Mouse (Mus musculus) neural tube, embryonic 12.5 days (tissue): ENCODE results near the gene Gtpbp1. TPM values are rescaled to one million over a fixed set of nuclear protein-coding genes. Genes with fewer than 3 reads are reported as not detected.

Source experiments
- ATAC-seq: fragments of 200-750 bp; cut with Nextera tagmentation; 2 replicates; pipeline ENCODE4 v1.8.0; 2017; ENCODE audit warnings: low read depth, mild to moderate bottlenecking, moderate TSS enrichment, moderate library complexity; ENCODE audit not compliant: low FRiP score
- H3K27ac ChIP-seq: fragments of 300-500 bp; sonication (generic); 2 replicates; pipeline ENCODE4 v1.5.1; 2016
- H3K27me3 ChIP-seq: fragments of 300-500 bp; sonication (generic); replicated peaks from 2 replicates; pipeline ENCODE4 v1.6.1; 2016; ENCODE audit warnings: mild to moderate bottlenecking
- H3K36me3 ChIP-seq: fragments of 300-500 bp; sonication (generic); 2 replicates; pipeline ENCODE4 v1.6.1; 2016; ENCODE audit warnings: mild to moderate bottlenecking
- H3K4me1 ChIP-seq: fragments of 300-500 bp; sonication (generic); 2 replicates; pipeline ENCODE4 v1.6.1; 2016
- H3K4me2 ChIP-seq: fragments of 300-500 bp; sonication (generic); replicated peaks from 2 replicates; pipeline ENCODE4 v1.6.1; 2016; ENCODE audit warnings: mild to moderate bottlenecking
- H3K4me3 ChIP-seq: fragments of 300-500 bp; sonication (generic); 2 replicates; pipeline ENCODE4 v1.5.1; 2016
- H3K9ac ChIP-seq: fragments of 300-500 bp; sonication (generic); 2 replicates; pipeline ENCODE4 v1.6.1; 2016; ENCODE audit warnings: mild to moderate bottlenecking
- H3K9me3 ChIP-seq: fragments of 300-500 bp; sonication (generic); 2 replicates; pipeline ENCODE4 v1.6.1; 2016; ENCODE audit warnings: mild to moderate bottlenecking
- WGBS: fragments of 180-500 bp; shearing (Covaris S2); methylation state at CpG from one replicate; pipeline ENCODE4 v1.1.7; 2016; 5-methylcytosine and 5-hydroxymethylcytosine counted together
- polyA plus RNA-seq: library from polyadenylated mRNA; unstranded; fragments of >200 nt; fragmentation: Nextera tagmentation; extraction: Ambion mirVana; gene quantifications from 2 replicates; pipeline ENCODE4 v1.2.1, GENCODE M21; 2016

The Gtpbp1 gene
- polyA plus RNA-seq, 1 experiment from 2014 or later, result 42.5 TPM

DNA sequence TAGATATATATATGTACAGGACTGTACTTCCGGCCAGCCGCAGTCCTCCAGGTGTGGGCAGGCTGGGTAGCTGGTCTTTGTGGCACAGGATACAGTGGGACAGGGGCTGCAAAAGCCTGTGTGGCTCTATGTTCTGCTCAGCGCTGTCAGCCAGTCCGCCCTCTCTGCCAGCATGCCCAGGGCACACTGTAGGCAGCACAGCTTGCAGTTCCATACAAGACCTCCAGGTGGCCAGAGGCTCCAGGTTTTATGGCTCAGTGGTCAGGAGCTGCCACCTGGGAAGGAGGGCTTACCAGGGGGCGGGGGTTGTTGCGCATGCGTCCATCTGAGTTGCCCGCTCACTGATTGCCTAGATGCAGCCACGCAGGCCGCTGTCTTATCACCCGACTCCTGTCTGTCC, 57.4 kb downstream of the Gtpbp1 start:
- Histone ChIP-seq H3K27ac (no peak overlapping the region), H3K4me3 (no peak overlapping the region), H3K4me1 (0 out of 2 replicates have a peak, but pooled peaks cover 3% of the 10 kb centered on the region), H3K36me3 (no peaks in the 10 kb centered on the region), H3K4me2 (no peak overlapping the region), H3K27me3 (no peaks in the 10 kb centered on the region), H3K9me3 (no peaks in the 10 kb centered on the region), H3K9ac (no peak overlapping the region)
- WGBS, result 65% methylated on average over 11 of the region's 11 CpGs
- ATAC-seq, result no peak

DNA sequence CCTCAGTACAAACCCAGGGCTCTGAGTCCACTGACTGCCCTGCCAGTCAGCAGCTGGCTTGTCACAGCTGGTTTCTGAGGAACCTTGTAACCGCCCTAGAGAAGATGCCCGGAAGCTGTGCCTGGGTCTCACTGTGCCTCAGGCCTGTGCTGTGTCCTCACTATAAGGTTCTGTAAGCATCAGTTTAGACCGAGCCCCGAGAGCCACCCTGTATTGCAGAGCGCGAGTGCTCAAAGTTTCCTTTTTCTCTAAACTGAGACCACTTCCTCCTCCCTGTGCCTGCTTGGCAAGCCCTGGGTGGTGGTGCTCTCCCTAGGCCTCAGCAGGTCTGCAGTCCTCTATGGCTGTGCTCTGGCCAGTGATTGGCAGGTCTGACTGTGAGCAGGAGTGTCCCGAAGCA, 58.5 kb downstream of the Gtpbp1 start:
- 94% methylated on average over 7 of the region's 7 CpGs for WGBS
- ATAC-seq, result no peak
- H3K4me1 ChIP-seq, result no peaks in the 10 kb centered on the region; the same call in 1 of the 2 replicates

GRCm38 (mm10) chr15:79750266-79750665, 59.6 kb downstream of the Gtpbp1 start:
- WGBS, result 92% methylated on average over 8 of the region's 8 CpGs
- no peak overlapping the region for H3K4me3 ChIP-seq
- no peaks in the 10 kb centered on the region for H3K27me3 ChIP-seq
- H3K9ac ChIP-seq, result no peak overlapping the region
- H3K9me3 ChIP-seq, result no peaks in the 10 kb centered on the region
- ATAC-seq, result no peak
- H3K4me1 ChIP-seq, result no peaks in the 10 kb centered on the region; the same call in 1 of the 2 replicates
- H3K36me3 ChIP-seq, result no peaks in the 10 kb centered on the region
- H3K4me2 ChIP-seq, result no peak overlapping the region
- H3K27ac ChIP-seq, result no peak overlapping the region

More for the DNA sequence above, 58.5 kb downstream of the Gtpbp1 start:
- Histone ChIP-seq H3K9ac (no peak overlapping the region), H3K27ac (no peak overlapping the region), H3K27me3 (no peaks in the 10 kb centered on the region), H3K9me3 (no peaks in the 10 kb centered on the region), H3K4me3 (no peak overlapping the region), H3K36me3 (no peaks in the 10 kb centered on the region), H3K4me2 (no peak overlapping the region)

DNA sequence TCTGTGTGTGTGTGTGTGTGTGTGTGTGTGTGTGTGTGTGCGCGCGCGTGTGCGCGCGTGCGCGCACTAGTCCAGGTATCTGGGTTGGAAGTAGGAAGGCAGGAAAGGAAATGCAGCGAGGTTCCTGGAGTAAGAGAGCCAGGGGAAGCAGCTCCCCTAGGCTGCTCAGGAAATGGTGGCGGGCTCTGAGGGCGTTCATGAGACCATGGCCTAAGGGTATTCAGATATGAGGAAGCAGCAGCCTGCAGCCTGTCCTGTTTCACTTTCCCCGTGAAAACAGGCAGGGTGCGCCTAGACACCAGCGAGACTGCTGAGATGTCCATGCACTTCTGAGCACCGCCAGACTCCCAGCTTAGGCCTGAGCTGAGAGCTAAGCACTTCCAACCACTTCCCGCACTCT, 61.1 kb downstream of the Gtpbp1 start:
- no peak overlapping the region for H3K27ac ChIP-seq
- 0 out of 2 replicates have a peak overlapping the region, but pooled peaks have one; percentile 9 for H3K9ac ChIP-seq
- H3K27me3 ChIP-seq, result no peaks in the 10 kb centered on the region
- no peak for ATAC-seq
- peaks cover 6% of the 10 kb centered on the region for H3K4me1 ChIP-seq
- no peak overlapping the region for H3K4me3 ChIP-seq
- no peak overlapping the region for H3K4me2 ChIP-seq
- no peaks in the 10 kb centered on the region for H3K36me3 ChIP-seq
- 87% methylated on average over 17 of the region's 17 CpGs for WGBS
- no peaks in the 10 kb centered on the region for H3K9me3 ChIP-seq

DNA sequence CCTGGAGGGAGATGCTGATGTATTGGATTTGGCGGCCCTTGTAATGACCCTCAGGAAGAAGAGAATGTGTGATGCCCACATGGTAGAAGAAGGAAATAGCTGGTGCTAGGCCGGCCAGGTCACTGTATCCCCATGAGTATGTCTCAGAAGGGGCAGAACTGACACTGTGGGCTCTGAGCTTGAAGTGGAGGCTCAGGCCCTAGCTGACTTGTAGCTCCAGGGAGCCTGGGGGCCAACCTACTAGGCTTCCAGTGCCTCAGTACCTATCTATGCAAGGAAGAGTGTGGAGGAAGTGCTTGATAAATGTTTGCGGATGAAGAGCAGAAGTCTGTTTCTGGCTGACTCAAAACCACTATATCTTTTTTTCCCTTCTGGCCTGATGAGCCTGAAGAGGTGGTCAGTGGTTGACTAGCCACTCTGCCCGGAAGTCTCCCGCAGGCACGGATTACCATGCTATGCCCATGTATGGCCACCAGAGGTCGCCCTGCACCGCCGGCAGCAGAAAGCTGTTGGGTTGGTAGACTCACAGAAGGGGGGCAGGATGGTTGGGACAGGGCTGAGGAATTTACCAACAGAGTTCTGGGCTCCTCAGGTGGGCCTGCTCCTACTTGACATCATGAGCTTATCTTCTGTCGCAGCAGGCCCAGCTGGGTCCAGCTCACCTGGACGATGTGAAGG, 62.2 kb downstream of the Gtpbp1 start:
- 0 out of 2 replicates have a peak, but pooled peaks have one; percentile 50 for ATAC-seq
- 24% methylated on average over 11 of the region's 11 CpGs for whole genome bisulfite sequencing
- H3K9ac ChIP-seq, result no peak overlapping the region

GRCm38 (mm10) chr15:79753420-79753752, 62.7 kb downstream of the Gtpbp1 start:
- no peak overlapping the region for H3K4me2 ChIP-seq
- H3K27ac ChIP-seq, result no peak overlapping the region
- H3K9ac ChIP-seq, result no peak overlapping the region
- no peaks in the 10 kb centered on the region for H3K9me3 ChIP-seq
- no peak overlapping the region for H3K4me3 ChIP-seq
- ATAC-seq, result 0 out of 2 replicates have a peak, but pooled peaks have one; percentile 25
- H3K27me3 ChIP-seq, result no peaks in the 10 kb centered on the region
- WGBS, result 88% methylated on average over 3 of the region's 3 CpGs
- H3K4me1 ChIP-seq, result peaks cover 6% of the 10 kb centered on the region
- H3K36me3 ChIP-seq, result no peaks in the 10 kb centered on the region

More for the DNA sequence above, 62.2 kb downstream of the Gtpbp1 start:
- no peaks in the 10 kb centered on the region for H3K36me3 ChIP-seq
- no peaks in the 10 kb centered on the region for H3K9me3 ChIP-seq
- H3K27me3 ChIP-seq, result no peaks in the 10 kb centered on the region
- no peak overlapping the region for H3K4me3 ChIP-seq
- no peak overlapping the region for H3K27ac ChIP-seq
- peaks cover 6% of the 10 kb centered on the region for H3K4me1 ChIP-seq
- H3K4me2 ChIP-seq, result no peak overlapping the region

DNA sequence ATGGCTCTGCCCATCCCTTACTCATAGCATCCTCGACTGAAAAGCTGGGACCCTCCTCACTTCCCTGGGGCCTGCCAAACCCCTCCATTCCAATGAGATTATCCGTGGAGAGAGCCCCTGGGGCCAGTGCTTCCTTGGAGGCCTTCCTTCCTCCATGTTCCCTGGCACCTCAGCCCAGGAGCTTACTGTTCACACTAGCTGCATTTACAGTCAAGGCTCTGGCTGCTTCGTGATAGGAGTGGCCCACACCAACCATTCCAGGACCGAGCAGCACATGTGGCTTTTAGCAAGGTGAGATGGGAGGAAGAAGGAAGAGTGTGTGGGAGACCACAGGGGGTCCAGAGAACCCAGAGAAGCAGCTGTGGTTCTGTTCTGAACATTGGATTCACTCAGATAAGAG, 63.2 kb downstream of the Gtpbp1 start:
- H3K27ac ChIP-seq, result no peak overlapping the region
- H3K4me1 ChIP-seq, result peaks cover 6% of the 10 kb centered on the region
- H3K9ac ChIP-seq, result 0 out of 2 replicates have a peak overlapping the region, but pooled peaks have one; percentile 3
- WGBS, result 64% methylated on average over 4 of the region's 4 CpGs
- no peak for ATAC-seq
- H3K4me3 ChIP-seq, result no peak overlapping the region
- H3K27me3 ChIP-seq, result no peaks in the 10 kb centered on the region
- no peak overlapping the region for H3K4me2 ChIP-seq
- H3K9me3 ChIP-seq, result no peaks in the 10 kb centered on the region
- H3K36me3 ChIP-seq, result no peaks in the 10 kb centered on the region

- WGBS, result 78% methylated on average over 4 of the region's 4 CpGs
- ATAC-seq, result no peak
Measured at GRCm38 (mm10) chr15:79755176-79755575, 64.5 kb downstream of the Gtpbp1 start.

GRCm38 (mm10) chr15:79755977-79756625, 65.5 kb downstream of the Gtpbp1 start:
- ATAC-seq, result no peak
- 73% methylated on average over 8 of the region's 8 CpGs for WGBS
- Histone ChIP-seq H3K27ac (no peak overlapping the region), H3K9ac (no peak overlapping the region), H3K27me3 (no peaks in the 10 kb centered on the region), H3K4me2 (no peak overlapping the region), H3K36me3 (no peaks in the 10 kb centered on the region), H3K9me3 (no peaks in the 10 kb centered on the region), H3K4me1 (peaks cover 6% of the 10 kb centered on the region), H3K4me3 (no peak overlapping the region)

More at GRCm38 (mm10) chr15:79755176-79755575, 64.5 kb downstream of the Gtpbp1 start:
- H3K36me3 ChIP-seq, result no peaks in the 10 kb centered on the region
- H3K4me1 ChIP-seq, result peaks cover 6% of the 10 kb centered on the region
- H3K27me3 ChIP-seq, result no peaks in the 10 kb centered on the region
- no peak overlapping the region for H3K4me2 ChIP-seq
- H3K9me3 ChIP-seq, result no peaks in the 10 kb centered on the region
- H3K4me3 ChIP-seq, result no peak overlapping the region
- H3K27ac ChIP-seq, result no peak overlapping the region
- no peak overlapping the region for H3K9ac ChIP-seq

- Histone ChIP-seq H3K9ac (no peak overlapping the region), H3K27me3 (no peaks in the 10 kb centered on the region), H3K4me3 (no peak overlapping the region), H3K4me1 (peaks cover 6% of the 10 kb centered on the region), H3K36me3 (peaks cover 7% of the 10 kb centered on the region), H3K9me3 (no peaks in the 10 kb centered on the region), H3K4me2 (no peak overlapping the region), H3K27ac (no peak overlapping the region)
- ATAC-seq, result no peak
- 98% methylated on average over 3 of the region's 3 CpGs for WGBS
Measured at GRCm38 (mm10) chr15:79757118-79757517, 66.5 kb downstream of the Gtpbp1 start.

DNA sequence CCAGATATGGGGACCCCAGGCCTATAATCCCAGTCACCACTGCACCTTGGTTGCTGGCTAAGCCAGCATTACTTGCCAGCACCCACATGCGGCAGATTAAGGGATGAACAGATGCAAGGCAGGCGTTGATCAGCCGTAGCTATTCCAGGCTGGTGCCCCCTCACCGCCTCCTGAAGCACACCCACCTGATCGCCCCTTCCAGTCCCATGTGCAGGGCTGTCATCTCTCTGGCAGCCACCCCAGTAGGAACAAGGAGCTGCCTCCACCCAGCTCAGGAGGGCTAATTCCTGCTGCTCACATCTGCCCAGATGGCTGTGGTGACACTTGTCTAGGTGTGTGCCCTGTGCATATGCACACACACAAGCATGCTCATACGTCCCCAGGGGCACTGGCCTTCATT, 70.3 kb downstream of the Gtpbp1 start:
- H3K4me1 ChIP-seq, result peaks cover 6% of the 10 kb centered on the region
- H3K36me3 ChIP-seq, result peaks cover 34% of the 10 kb centered on the region
- no peak overlapping the region for H3K9ac ChIP-seq
- H3K27ac ChIP-seq, result no peak overlapping the region
- no peak overlapping the region for H3K4me3 ChIP-seq
- no peaks in the 10 kb centered on the region for H3K27me3 ChIP-seq
- no peak overlapping the region for H3K4me2 ChIP-seq
- no peak for ATAC-seq
- 91% methylated on average over 6 of the region's 6 CpGs for WGBS
- H3K9me3 ChIP-seq, result no peaks in the 10 kb centered on the region

GRCm38 (mm10) chr15:79763001-79763400, 72.4 kb downstream of the Gtpbp1 start:
- 93% methylated on average over 9 of the region's 9 CpGs for WGBS
- Histone ChIP-seq H3K36me3 (peaks cover 34% of the 10 kb centered on the region), H3K9me3 (no peaks in the 10 kb centered on the region), H3K27ac (no peak overlapping the region), H3K27me3 (no peaks in the 10 kb centered on the region), H3K9ac (no peak overlapping the region), H3K4me2 (no peak overlapping the region), H3K4me3 (no peak overlapping the region), H3K4me1 (no peaks in the 10 kb centered on the region; the same call in 1 of the 2 replicates)
- no peak for ATAC-seq
